Mouse (Mus musculus) embryonic facial prominence, embryonic 11.5 days (tissue): ENCODE measurements around the gene Elane. TPM values are rescaled to one million over a fixed set of nuclear protein-coding genes. Genes with fewer than 3 reads are reported as not detected.
A peak's percentile ranks its signal among the peaks of the same experiment; 100 is the strongest.

Experiments used
- ATAC-seq: fragments of 200-750 bp; cut with Nextera tagmentation; replicated peaks from 2 replicates; pipeline ENCODE4 v1.8.0; 2017; ENCODE audit warnings: low read depth; ENCODE audit not compliant: insufficient number of reproducible peaks, low FRiP score, low TSS enrichment
- DNase-seq: peaks from one replicate; pipeline ENCODE4 v3.0.0-alpha.2; 2015; ENCODE audit warnings: low spot score
- H3K27ac ChIP-seq: fragments of 300-500 bp; sonication (generic); replicated peaks from 2 replicates; pipeline ENCODE4 v1.5.1; 2014; ENCODE audit warnings: mild to moderate bottlenecking, low read depth, low read length, control low read depth
- H3K27me3 ChIP-seq: fragments of 300-500 bp; sonication (generic); 2 replicates; pipeline ENCODE4 v1.6.1; 2014; ENCODE audit warnings: mild to moderate bottlenecking, low read length, moderate library complexity, mixed read lengths; ENCODE audit not compliant: control insufficient read depth, insufficient read depth
- H3K36me3 ChIP-seq: fragments of 300-500 bp; sonication (generic); replicated peaks from 2 replicates; pipeline ENCODE4 v1.6.1; 2014; ENCODE audit warnings: low read depth, mild to moderate bottlenecking, low read length, moderate library complexity, mixed read lengths; ENCODE audit not compliant: control insufficient read depth, insufficient read depth
- H3K4me1 ChIP-seq: fragments of 300-500 bp; sonication (generic); 2 replicates; pipeline ENCODE4 v1.6.1; 2014; ENCODE audit warnings: low read length, mixed read lengths; ENCODE audit not compliant: control insufficient read depth, insufficient read depth
- H3K4me2 ChIP-seq: fragments of 300-500 bp; sonication (generic); 2 replicates; pipeline ENCODE4 v1.6.1; 2014; ENCODE audit warnings: low read depth, mild to moderate bottlenecking, control low read depth, low read length, moderate library complexity
- H3K4me3 ChIP-seq: fragments of 300-500 bp; sonication (generic); 2 replicates; pipeline ENCODE4 v1.5.1; 2014; ENCODE audit warnings: low read depth, low read length, control low read depth
- H3K9ac ChIP-seq: fragments of 300-500 bp; sonication (generic); replicated peaks from 2 replicates; pipeline ENCODE4 v1.6.1; 2014; ENCODE audit warnings: mild to moderate bottlenecking, control low read depth, low read length
- H3K9me3 ChIP-seq: fragments of 300-500 bp; sonication (generic); replicated peaks from 2 replicates; pipeline ENCODE4 v1.6.1; 2016; ENCODE audit warnings: mild to moderate bottlenecking, low read length, inconsistent platforms, mixed read lengths; ENCODE audit not compliant: control insufficient read depth
- WGBS: fragments of 180-500 bp; shearing (Covaris S2); extraction: QIAGEN DNeasy Blood & Tissue Kit; methylation state at CpG from one replicate; pipeline ENCODE4 v1.1.7; 2014; 5-methylcytosine and 5-hydroxymethylcytosine counted together
- polyA plus RNA-seq: library from polyadenylated mRNA; unstranded; fragments of >200 nt; fragmentation: Nextera tagmentation; extraction: Ambion mirVana; gene quantifications from 2 replicates; pipeline ENCODE4 v1.2.1, GENCODE M21; 2014

Gene Elane
- polyA plus RNA-seq, 1 experiment from 2014 or later = 0.50 TPM

- no peak for DNase-seq
- H3K27me3 ChIP-seq = peaks cover 37% of the 10 kb centered on the region
- H3K9me3 ChIP-seq = no peaks in the 10 kb centered on the region
- WGBS = 6% methylated on average over 8 of the region's 8 CpGs
- H3K9ac ChIP-seq = peak overlapping the region; percentile 96
- H3K4me3 ChIP-seq = peak overlapping the region; percentile 83
- H3K4me2 ChIP-seq = peak overlapping the region; percentile 91
- no peak overlapping the region for H3K27ac ChIP-seq
- no peak for ATAC-seq
- H3K4me1 ChIP-seq = peaks cover 8% of the 10 kb centered on the region; the same call in 1 of the 2 replicates
- no peaks in the 10 kb centered on the region for H3K36me3 ChIP-seq
Measured at GRCm38 (mm10) chr10:79916081-79916480, 30.0 kb downstream of the Elane start.

- Histone ChIP-seq H3K4me3 (peak within 1 kb of the TSS; percentile 83), H3K4me2 (peak within 1 kb of the TSS; percentile 91), H3K36me3 (no peaks in the 10 kb centered on the region), H3K9me3 (no peaks in the 10 kb centered on the region), H3K9ac (peak within 1 kb of the TSS; percentile 96), H3K27ac (peak within 1 kb of the TSS; percentile 59), H3K4me1 (peaks cover 8% of the 10 kb centered on the region; the same call in 1 of the 2 replicates), H3K27me3 (peaks cover 46% of the 10 kb centered on the region)
- ATAC-seq = peak; percentile 74
- WGBS = 3% methylated on average over 42 of the region's 42 CpGs
- DNase-seq = peak; percentile 87
Measured at GRCm38 (mm10) chr10:79916808-79917531, 30.9 kb downstream of the Elane start, which contains the start of gene Kiss1r. Kiss1r (plus strand) TSS chr10:79916971.

GRCm38 (mm10) chr10:79917532-79918100 lies 31.6 kb downstream of the Elane start:
- H3K36me3 ChIP-seq = no peaks in the 10 kb centered on the region
- no peaks in the 10 kb centered on the region for H3K9me3 ChIP-seq
- DNase-seq = no peak
- H3K9ac ChIP-seq = no peak overlapping the region
- no peak overlapping the region for H3K4me2 ChIP-seq
- peaks cover 8% of the 10 kb centered on the region; the same call in 1 of the 2 replicates for H3K4me1 ChIP-seq
- no peak for ATAC-seq
- 67% methylated on average over 5 of the region's 5 CpGs for WGBS
- peaks cover 53% of the 10 kb centered on the region for H3K27me3 ChIP-seq
- H3K4me3 ChIP-seq = peak overlapping the region; percentile 83; the same call in 1 of the 2 replicates
- H3K27ac ChIP-seq = no peak overlapping the region

GRCm38 (mm10) chr10:79918231-79919078 lies 32.4 kb downstream of the Elane start:
- Histone ChIP-seq H3K27me3 (peaks cover 61% of the 10 kb centered on the region), H3K4me1 (peaks cover 8% of the 10 kb centered on the region; the same call in 1 of the 2 replicates), H3K4me3 (peak overlapping the region; percentile 4; the same call in 1 of the 2 replicates), H3K9me3 (no peaks in the 10 kb centered on the region), H3K27ac (no peak overlapping the region), H3K36me3 (no peaks in the 10 kb centered on the region), H3K9ac (no peak overlapping the region; the same call in 1 of the 2 replicates), H3K4me2 (no peak overlapping the region)
- DNase-seq = no peak
- 7% methylated on average over 35 of the region's 35 CpGs for WGBS
- ATAC-seq = no peak

GRCm38 (mm10) chr10:79919251-79919849 lies 33.3 kb downstream of the Elane start:
- H3K9ac ChIP-seq = no peak overlapping the region
- H3K4me1 ChIP-seq = peaks cover 8% of the 10 kb centered on the region; the same call in 1 of the 2 replicates
- 6% methylated on average over 20 of the region's 21 CpGs for WGBS
- H3K4me3 ChIP-seq = peak overlapping the region; percentile 10; the same call in 1 of the 2 replicates
- H3K27ac ChIP-seq = no peak overlapping the region
- DNase-seq (no peak), ATAC-seq (no peak)
- H3K27me3 ChIP-seq = peaks cover 61% of the 10 kb centered on the region
- peak overlapping the region; percentile 23; the same call in 1 of the 2 replicates for H3K4me2 ChIP-seq
- H3K36me3 ChIP-seq = no peaks in the 10 kb centered on the region
- no peaks in the 10 kb centered on the region for H3K9me3 ChIP-seq

- H3K36me3 ChIP-seq = no peaks in the 10 kb centered on the region
- peaks cover 61% of the 10 kb centered on the region for H3K27me3 ChIP-seq
- H3K4me3 ChIP-seq = no peak overlapping the region
- ATAC-seq = no peak
- H3K9ac ChIP-seq = no peak overlapping the region
- no peaks in the 10 kb centered on the region for H3K9me3 ChIP-seq
- H3K4me1 ChIP-seq = peaks cover 8% of the 10 kb centered on the region; the same call in 1 of the 2 replicates
- H3K27ac ChIP-seq = no peak overlapping the region
- DNase-seq = no peak
- WGBS = 18% methylated on average over 26 of the region's 26 CpGs
- H3K4me2 ChIP-seq = peak overlapping the region; percentile 29
Measured at GRCm38 (mm10) chr10:79920056-79920890, 34.2 kb downstream of the Elane start.
